Mouse (Mus musculus): ENCODE measurements around the gene Fam136a.

DNA sequence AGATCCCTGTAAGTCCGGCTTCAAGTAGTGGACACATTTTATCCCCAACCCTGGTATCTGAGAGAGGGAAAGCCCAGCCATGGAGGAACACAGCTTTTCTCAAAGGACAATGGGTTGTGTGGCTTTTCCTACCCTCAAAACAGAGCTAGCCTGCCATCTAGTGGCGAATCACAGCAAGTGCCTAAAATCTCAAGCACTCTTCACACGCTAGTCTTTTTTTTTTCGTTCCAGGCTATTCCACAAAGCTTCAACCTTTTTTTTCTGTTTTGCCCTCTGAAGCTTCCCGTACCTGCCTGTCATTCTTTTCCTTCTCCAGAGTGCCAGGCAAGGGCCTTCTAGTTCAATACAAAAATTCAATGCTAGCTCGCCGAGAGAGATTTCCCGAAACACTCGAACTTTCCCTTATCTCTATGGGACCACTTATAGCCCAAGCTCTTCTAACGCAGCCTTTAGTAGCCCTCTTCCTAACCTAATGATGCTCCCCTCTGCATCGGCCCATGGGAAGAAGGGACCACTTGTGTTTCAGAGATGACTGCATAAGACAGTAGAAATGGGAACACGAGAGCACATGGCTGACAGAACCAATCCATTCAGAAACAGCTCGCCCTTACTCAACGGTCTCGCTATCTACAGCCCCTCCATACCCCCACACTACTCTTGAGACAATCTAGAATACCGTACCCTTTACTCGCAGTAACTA, 854 bp upstream of the Fam136a start:
- peak; percentile 97 for TF ChIP-seq CTCF (IDR thresholded peaks at IDR 0.05; ENCODE audit: low read depth)
- no peak for TF ChIP-seq EP300 (IDR thresholded peaks at IDR 0.05; ENCODE audit: low read depth)

All from liver, postnatal 0 days (tissue).